Mouse (Mus musculus) CH12.LX (cell line): ENCODE measurements around the gene Psmc1. TPM values are rescaled to one million over a fixed set of nuclear protein-coding genes. Genes with fewer than 3 reads are reported as not detected.

Experiments used
- DNase-seq: peaks from one replicate; pipeline ENCODE4 v3.0.0-alpha.2; 2013; ENCODE audit errors: extremely low read depth
- H3K27ac ChIP-seq: 2 replicates; pipeline ENCODE4 v1.5.1; 2012; ENCODE audit warnings: low read depth, mild to moderate bottlenecking, control low read depth, moderate library complexity; ENCODE audit not compliant: insufficient read depth
- H3K27me3 ChIP-seq: replicated peaks from 2 replicates; pipeline ENCODE3; 2012; ENCODE audit warnings: inconsistent platforms
- H3K36me3 ChIP-seq, 2 experiments: replicated peaks in 1 of 2; 2 replicates each; pipeline versions ENCODE3 to v1.6.1; 2012; ENCODE audit warnings: inconsistent platforms in 1 of 2, low read length in 1 of 2, mild to moderate bottlenecking in 1 of 2, mixed read lengths in 1 of 2, moderate library complexity in 1 of 2; ENCODE audit not compliant: control insufficient read depth in 1 of 2, insufficient read depth in 1 of 2
- H3K4me1 ChIP-seq, 2 experiments: 2 replicates each; pipeline ENCODE4 v1.6.1; 2012; ENCODE audit warnings: inconsistent platforms in 1 of 2, moderate library complexity in 1 of 2; ENCODE audit not compliant: insufficient read depth in 2 of 2, control insufficient read depth in 1 of 2
- H3K4me2 ChIP-seq: 2 replicates; pipeline ENCODE4 v1.6.1; 2012; ENCODE audit warnings: low read depth, mild to moderate bottlenecking, control low read depth; ENCODE audit not compliant: poor library complexity, insufficient read depth, severe bottlenecking
- H3K4me3 ChIP-seq, 3 experiments: fragments of 150-350 bp in 1 of 3; sonication (generic) in 1 of 3; replicated peaks in 1 of 3; 2 replicates each; pipeline versions ENCODE3 to v1.5.1; 2011 to 2012; ENCODE audit warnings: low read depth in 2 of 3, low read length in 2 of 3, mild to moderate bottlenecking in 2 of 3, moderate library complexity in 2 of 3, control low read depth in 1 of 3, improper control_type of control experiment in 1 of 3, inconsistent platforms in 1 of 3, mixed read lengths in 1 of 3; ENCODE audit not compliant: poor library complexity in 1 of 3
- H3K79me2 ChIP-seq: replicated peaks from 2 replicates; pipeline ENCODE4 v1.6.1; 2012; ENCODE audit warnings: mild to moderate bottlenecking, moderate library complexity; ENCODE audit not compliant: control insufficient read depth, poor library complexity, insufficient read depth, severe bottlenecking; ENCODE audit errors: extremely low read depth
- H3K9ac ChIP-seq: 2 replicates; pipeline ENCODE4 v1.6.1; 2012; ENCODE audit warnings: low read depth, mild to moderate bottlenecking, control low read depth, moderate library complexity; ENCODE audit not compliant: insufficient read depth
- H3K9me3 ChIP-seq: replicated peaks from 2 replicates; pipeline ENCODE3; 2012; ENCODE audit warnings: low read length, inconsistent platforms, mixed read lengths
- CHD1 ChIP-seq: IDR thresholded peaks from 2 replicates; pipeline ENCODE4 v1.6.1; 2012; ENCODE audit warnings: low read depth, low read length, improper control_type of control experiment, inconsistent platforms
- CHD2 ChIP-seq: IDR thresholded peaks from 2 replicates; pipeline ENCODE4 v1.6.1; 2011; ENCODE audit warnings: low read length, improper control_type of control experiment
- CTCF ChIP-seq, 2 experiments: IDR thresholded peaks in 1 of 2; conservative IDR thresholded peaks in 1 of 2; 2 replicates each; pipeline ENCODE4 v1.5.1; 2011 to 2012; ENCODE audit warnings: low read depth in 2 of 2, low read length in 2 of 2, improper control_type of control experiment in 1 of 2, inconsistent platforms in 1 of 2, mild to moderate bottlenecking in 1 of 2, moderate library complexity in 1 of 2
- E2F4 ChIP-seq: IDR thresholded peaks from 2 replicates; pipeline ENCODE4 v1.6.1; 2011; ENCODE audit warnings: low read depth, low read length, improper control_type of control experiment; ENCODE audit not compliant: insufficient replicate concordance
- ELF1 ChIP-seq: IDR thresholded peaks from 2 replicates; pipeline ENCODE4 v1.6.1; 2014; ENCODE audit warnings: low read depth, mild to moderate bottlenecking, inconsistent platforms, low read length, improper control_type of control experiment
- ETS1 ChIP-seq: conservative IDR thresholded peaks from 2 replicates; pipeline ENCODE4 v1.6.1; 2012; ENCODE audit warnings: low read depth, mild to moderate bottlenecking, inconsistent platforms, low read length, improper control_type of control experiment, moderate library complexity
- GABPA ChIP-seq: IDR thresholded peaks from 2 replicates; pipeline ENCODE4 v1.6.1; 2012; ENCODE audit warnings: low read depth, low read length, improper control_type of control experiment, inconsistent platforms; ENCODE audit not compliant: insufficient replicate concordance
- HCFC1 ChIP-seq: IDR thresholded peaks from 2 replicates; pipeline ENCODE4 v1.6.1; 2012; ENCODE audit warnings: low read depth, mild to moderate bottlenecking, inconsistent platforms, low read length, improper control_type of control experiment
- IRF4 ChIP-seq: IDR thresholded peaks from 2 replicates; pipeline ENCODE4 v1.6.1; 2014; ENCODE audit warnings: low read depth, mild to moderate bottlenecking, inconsistent platforms, low read length, improper control_type of control experiment
- JUN ChIP-seq: IDR thresholded peaks from 2 replicates; pipeline ENCODE4 v1.6.1; 2011; ENCODE audit warnings: low read depth, mild to moderate bottlenecking, low read length, improper control_type of control experiment, moderate library complexity; ENCODE audit not compliant: insufficient read depth
- JUND ChIP-seq: conservative IDR thresholded peaks from 2 replicates; pipeline ENCODE4 v1.6.1; 2011; ENCODE audit warnings: low read depth, low read length, improper control_type of control experiment
- KAT2A ChIP-seq: IDR thresholded peaks from 2 replicates; pipeline ENCODE4 v1.6.1; 2012; ENCODE audit warnings: low read length, improper control_type of control experiment, inconsistent platforms; ENCODE audit not compliant: insufficient replicate concordance
- MAFK ChIP-seq: IDR thresholded peaks from 2 replicates; pipeline ENCODE4 v1.6.1; 2011; ENCODE audit warnings: low read length, improper control_type of control experiment; ENCODE audit not compliant: insufficient replicate concordance
- MAZ ChIP-seq: IDR thresholded peaks from 2 replicates; pipeline ENCODE4 v1.6.1; 2012; ENCODE audit warnings: low read depth, mild to moderate bottlenecking, inconsistent platforms, low read length, improper control_type of control experiment, moderate library complexity
- MXI1 ChIP-seq: IDR thresholded peaks from 2 replicates; pipeline ENCODE4 v1.6.1; 2011; ENCODE audit warnings: mild to moderate bottlenecking, low read depth, low read length, improper control_type of control experiment
- MYC ChIP-seq: IDR thresholded peaks from 2 replicates; pipeline ENCODE4 v1.6.1; 2011; ENCODE audit warnings: low read depth, mild to moderate bottlenecking, improper control_type of control experiment, low read length
- NRF1 ChIP-seq: IDR thresholded peaks from 2 replicates; pipeline ENCODE4 v1.6.1; 2014; ENCODE audit warnings: low read depth, mild to moderate bottlenecking, inconsistent platforms, low read length, improper control_type of control experiment, moderate library complexity
- PAX5 ChIP-seq: IDR thresholded peaks from 2 replicates; pipeline ENCODE4 v1.6.1; 2012; ENCODE audit warnings: low read length, inconsistent platforms, mixed read lengths
- POLR2A ChIP-seq: IDR thresholded peaks from 2 replicates; pipeline ENCODE4 v1.6.1; 2011; ENCODE audit warnings: low read depth, mild to moderate bottlenecking, improper control_type of control experiment, low read length
- POLR2AphosphoS2 ChIP-seq: IDR thresholded peaks from 2 replicates; pipeline ENCODE4 v1.6.1; 2011; ENCODE audit warnings: low read depth, low read length, improper control_type of control experiment
- RAD21 ChIP-seq: IDR thresholded peaks from 2 replicates; pipeline ENCODE4 v1.6.1; 2011; ENCODE audit warnings: low read depth, mild to moderate bottlenecking, low read length, improper control_type of control experiment, moderate library complexity
- RCOR1 ChIP-seq: conservative IDR thresholded peaks from 2 replicates; pipeline ENCODE4 v1.6.1; 2012; ENCODE audit warnings: low read depth, mild to moderate bottlenecking, inconsistent platforms, low read length, improper control_type of control experiment
- SIN3A ChIP-seq: IDR thresholded peaks from 2 replicates; pipeline ENCODE4 v1.6.1; 2012; ENCODE audit warnings: low read length, improper control_type of control experiment, inconsistent platforms
- SMC3 ChIP-seq: IDR thresholded peaks from 2 replicates; pipeline ENCODE4 v1.6.1; 2011; ENCODE audit warnings: low read depth, low read length, improper control_type of control experiment
- TBP ChIP-seq: conservative IDR thresholded peaks from 2 replicates; pipeline ENCODE4 v1.6.1; 2011; ENCODE audit warnings: low read depth, low read length, improper control_type of control experiment
- TCF12 ChIP-seq: IDR thresholded peaks from 2 replicates; pipeline ENCODE4 v1.6.1; 2014; ENCODE audit warnings: low read depth, mild to moderate bottlenecking, inconsistent platforms, low read length, improper control_type of control experiment
- UBTF ChIP-seq: IDR thresholded peaks from 2 replicates; pipeline ENCODE4 v1.6.1; 2012; ENCODE audit warnings: low read depth, mild to moderate bottlenecking, inconsistent platforms, low read length, improper control_type of control experiment, moderate library complexity
- USF2 ChIP-seq: conservative IDR thresholded peaks from 2 replicates; pipeline ENCODE4 v1.6.1; 2011; ENCODE audit warnings: low read depth, low read length, improper control_type of control experiment
- ZC3H11A ChIP-seq: IDR thresholded peaks from 2 replicates; pipeline ENCODE4 v1.6.1; 2012; ENCODE audit warnings: low read depth, mild to moderate bottlenecking, inconsistent platforms, low read length, improper control_type of control experiment
- ZKSCAN1 ChIP-seq: IDR thresholded peaks from 2 replicates; pipeline ENCODE4 v1.6.1; 2012; ENCODE audit warnings: low read depth, inconsistent platforms, low read length, improper control_type of control experiment, borderline replicate concordance
- ZMIZ1 ChIP-seq: IDR thresholded peaks from 2 replicates; pipeline ENCODE4 v1.6.1; 2012; ENCODE audit warnings: low read depth, mild to moderate bottlenecking, inconsistent platforms, low read length, improper control_type of control experiment
- ZNF384 ChIP-seq: IDR thresholded peaks from 2 replicates; pipeline ENCODE4 v1.6.1; 2012; ENCODE audit warnings: low read depth, low read length, improper control_type of control experiment, inconsistent platforms
- dilution Hi-C: fragments of 300-500 bp; cut with MboI; formaldehyde crosslinking; loops from 2 replicates; pipeline ENCODE4 v1.14.3; 2020; ENCODE audit warnings: low sequenced_read_pairs; ENCODE audit not compliant: extremely low pct_unique_long_range_greater_than_20kb, extremely low pct_ligation_motif_present
- in situ Hi-C: fragments of 300-500 bp; cut with MboI; formaldehyde crosslinking; loops from 3 replicates; pipeline ENCODE4 v1.14.3; 2019; ENCODE audit warnings: low sequenced_read_pairs, low pct_ligation_motif_present, low pct_unique_long_range_greater_than_20kb, mixed read lengths
- polyA plus RNA-seq: library from polyadenylated mRNA; unstranded; fragments of >175 nt; gene quantifications from 2 replicates; pipeline ENCODE4 v1.2.1, GENCODE M21; 2012; ENCODE audit warnings: low read depth; ENCODE audit not compliant: insufficient read length
- total RNA-seq, 2 experiments: library from RNA; depleted of rRNA; stranded (reverse); fragments of 300-350 nt in 1 of 2; fragments of >200 nt in 1 of 2; gene quantifications; 2 replicates each; pipeline ENCODE4 v1.2.3; 2012 to 2014

The Psmc1 gene
- total and polyA plus RNA-seq, 3 experiments = 244 to 501 (median 278) TPM

GRCm38 (mm10) chr12:100131167-100131566 is 21.2 kb downstream of the Psmc1 start:
- H3K36me3 ChIP-seq = peaks cover 70 to 96% of the 10 kb centered on the region in 2 experiments
- H3K9ac ChIP-seq = no peak overlapping the region
- H3K4me3 ChIP-seq = no peak overlapping the region
- H3K4me2 ChIP-seq = no peak overlapping the region
- H3K4me1 ChIP-seq = peaks cover 0 to 6% of the 10 kb centered on the region in 2 experiments; a peak in 1 of 4 replicates
- DNase-seq = no peak
- H3K27me3 ChIP-seq = no peaks in the 10 kb centered on the region
- no peaks in the 10 kb centered on the region for H3K9me3 ChIP-seq
- in situ Hi-C loops (no loop called here), dilution Hi-C loops (no loop called here)
- H3K27ac ChIP-seq = no peak overlapping the region
- no peaks in the 10 kb centered on the region for H3K79me2 ChIP-seq
- TF ChIP-seq IRF4 = no peak
- no peak for TF ChIP-seq KAT2A
- no peak for TF ChIP-seq CTCF (conservative IDR thresholded peaks at IDR 0.05 in 1 of 2, IDR thresholded peaks at IDR 0.05 in 1 of 2; ENCODE audit: low read depth in 2 of 2, low read length in 2 of 2)
- no peak for TF ChIP-seq POLR2AphosphoS2
- TF ChIP-seq MAZ = no peak
- TF ChIP-seq POLR2A = no peak
- TF ChIP-seq SIN3A = no peak
- no peak for TF ChIP-seq PAX5
- TF ChIP-seq ZNF384 = no peak
- no peak for TF ChIP-seq CHD1
- TF ChIP-seq ELF1 = no peak
- no peak for TF ChIP-seq E2F4
- TF ChIP-seq JUN = no peak
- no peak for TF ChIP-seq NRF1
- TF ChIP-seq ZMIZ1 = no peak
- no peak for TF ChIP-seq CHD2
- no peak for TF ChIP-seq GABPA
- TF ChIP-seq MYC = no peak
- no peak for TF ChIP-seq MAFK
- no peak for TF ChIP-seq RCOR1

GRCm38 (mm10) chr12:100131655-100132054 is 21.7 kb downstream of the Psmc1 start:
- peak; percentile 66 for DNase-seq
- in situ Hi-C loops (no loop called here), dilution Hi-C loops (no loop called here)
- Histone ChIP-seq H3K79me2 (no peaks in the 10 kb centered on the region), H3K9ac (no peak overlapping the region), H3K4me1 (peaks cover 0 to 6% of the 10 kb centered on the region in 2 experiments; a peak in 1 of 4 replicates), H3K4me3 (no peak overlapping the region), H3K4me2 (no peak overlapping the region), H3K9me3 (no peaks in the 10 kb centered on the region), H3K27ac (no peak overlapping the region), H3K27me3 (no peaks in the 10 kb centered on the region), H3K36me3 (peaks cover 69 to 96% of the 10 kb centered on the region in 2 experiments)
- TF ChIP-seq MXI1 (no peak), TBP (no peak), E2F4 (no peak), UBTF (no peak), TCF12 (no peak), JUND (no peak), MAZ (no peak), ZKSCAN1 (no peak), PAX5 (no peak), ZNF384 (peak; percentile 90), ETS1 (no peak), USF2 (no peak), RAD21 (peak; percentile 59), HCFC1 (no peak), IRF4 (no peak), POLR2AphosphoS2 (no peak), CHD2 (no peak), POLR2A (no peak), SIN3A (no peak), RCOR1 (no peak), JUN (no peak), ZC3H11A (peak; percentile 31; the same call in 1 of the 2 replicates), ELF1 (no peak), SMC3 (peak; percentile 80)
